12 mouse cellular contexts compared by ENCODE assay signal in the genomic region with DNA sequence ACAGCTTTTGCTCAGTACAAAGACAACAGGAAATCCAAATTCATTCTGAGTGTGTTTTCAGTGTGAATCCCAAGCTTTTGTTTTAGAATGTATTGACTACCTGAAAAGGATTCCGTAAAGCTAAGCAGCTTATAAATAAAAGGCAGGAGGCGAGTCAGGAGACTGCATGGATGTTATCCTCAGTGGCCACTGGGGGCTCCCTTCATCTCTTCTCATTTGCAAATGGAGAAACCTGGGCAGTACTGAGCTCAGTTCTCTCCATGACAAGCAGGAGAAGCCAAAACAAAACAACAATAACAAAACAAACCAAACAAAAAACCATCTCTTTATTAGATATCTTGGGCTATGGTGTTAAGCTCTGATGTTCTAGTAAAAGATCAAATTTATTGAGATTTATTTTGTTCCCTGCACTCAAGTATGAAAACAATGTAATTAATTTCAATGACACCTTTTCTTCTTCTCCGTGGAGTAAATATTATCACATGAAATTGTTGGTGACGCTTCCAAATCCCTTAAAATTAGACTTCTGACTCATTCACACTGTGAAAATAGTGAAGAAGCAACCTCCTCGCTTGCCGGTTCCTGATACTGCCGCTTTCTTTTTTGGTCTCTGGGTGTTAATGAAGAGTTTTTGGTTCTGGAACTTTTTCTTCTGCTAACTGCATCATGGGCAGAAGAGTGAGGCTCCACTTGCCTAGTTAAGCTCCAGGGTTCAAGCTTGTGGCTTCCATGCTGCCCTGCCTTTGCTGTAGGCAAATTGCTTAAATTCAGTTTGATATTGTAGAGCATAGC. TPM values are rescaled to one million over a fixed set of nuclear protein-coding genes. Genes with fewer than 3 reads are reported as not detected.
DNase-seq lines count a peak whose midpoint lies in the region; ATAC-seq and TF ChIP-seq lines count a peak whose summit lies in the region.
"Had no signal": no experiment of that assay in that cellular context is flagged by ENCODE, and none has a peak within 500 bp of the region (broad histone marks: within the 10 kb centered on the region; RNA-seq: fewer than 3 reads in every experiment).

No protein-coding gene starts in this region.

- no peak for TF ChIP-seq POLR2A in heart, adult 2 months (IDR thresholded peaks at IDR 0.05; ENCODE audit: insufficient read depth, low read depth, low read length)
- TF ChIP-seq POLR2A in brain, embryonic 14.5 days (IDR thresholded peaks at IDR 0.05; ENCODE audit: borderline replicate concordance, extremely low read depth, insufficient read depth, insufficient read length, poor library complexity, severe bottlenecking) = no peak

- no peak overlapping the region for H3K27ac ChIP-seq in heart, adult 2 months
- no peak overlapping the region for H3K27ac ChIP-seq in lung, embryonic 14.5 days (ENCODE audit: low read depth)
- H3K27ac ChIP-seq: forebrain, embryonic 15.5 days; liver, embryonic 14.5 days had no signal

- no peak for DNase-seq in heart, adult 2 months
- DNase-seq in heart, adult 18-20 months = no peak
- DNase-seq in lung, embryonic 14.5 days = peak; percentile 6
- DNase-seq in lung, postnatal 36 days = no peak
- DNase-seq in ES-CJ7 (ENCODE audit: low read depth, low spot score) = peak; percentile 41
- peak; percentile 24 for DNase-seq in brain, embryonic 14.5 days (ENCODE audit: low read depth)
- DNase-seq: cerebellum, adult 11-12 months; spleen, adult 18-20 months had no signal

- no peak overlapping the region for H3K9ac ChIP-seq in heart, adult 2 months (ENCODE audit: low read depth, low read length)
- no peak overlapping the region for H3K9ac ChIP-seq in lung, embryonic 14.5 days
- H3K9ac ChIP-seq: forebrain, embryonic 15.5 days; liver, embryonic 14.5 days had no signal

- no peaks in the 10 kb centered on the region for H3K27me3 ChIP-seq in heart, adult 2 months (ENCODE audit: control insufficient read depth, insufficient read depth, low read length)
- H3K27me3 ChIP-seq in lung, embryonic 14.5 days (ENCODE audit: insufficient read depth, low read length) = no peaks in the 10 kb centered on the region
- H3K27me3 ChIP-seq: CH12.LX; forebrain, embryonic 15.5 days had no signal

- TF ChIP-seq CTCF in heart, adult 2 months (IDR thresholded peaks at IDR 0.05) = peak; percentile 46
- TF ChIP-seq CTCF in lung, embryonic 14.5 days (IDR thresholded peaks at IDR 0.05; ENCODE audit: low read depth) = peak; percentile 17; the same call in 1 of the 2 replicates
- TF ChIP-seq CTCF in brain, embryonic 14.5 days (IDR thresholded peaks at IDR 0.05; ENCODE audit: borderline replicate concordance, extremely low read depth, insufficient read depth, insufficient read length) = peak; percentile 49; the same call in 1 of the 2 replicates

- 88% methylated on average over 7 of the region's 7 CpGs for WGBS in heart, adult 2 months
- 83% methylated on average over 7 of the region's 7 CpGs for WGBS in lung, embryonic 14.5 days

- H3K4me2 ChIP-seq in lung, embryonic 14.5 days = no peak overlapping the region
- H3K4me2 ChIP-seq: forebrain, embryonic 15.5 days had no signal

- no peak overlapping the region for H3K4me3 ChIP-seq in heart, adult 2 months
- no peak overlapping the region for H3K4me3 ChIP-seq in lung, embryonic 14.5 days (ENCODE audit: low read depth, low read length)
- H3K4me3 ChIP-seq: forebrain, embryonic 15.5 days had no signal

- intact Hi-C loops in heart, adult 2 months (cut with DNase I) = no loop called here

- ATAC-seq in lung, embryonic 14.5 days (ENCODE audit: insufficient read depth) = no peak
- ATAC-seq in megakaryocyte progenitor cell, adult 5-6 weeks (replicated peaks; ENCODE audit: poor library complexity) = no peak
- ATAC-seq: forebrain, embryonic 15.5 days had no signal

- no peak for TF ChIP-seq EP300 in heart, adult 2 months (IDR thresholded peaks at IDR 0.05; ENCODE audit: insufficient read depth, low read depth, low read length)

- no peaks in the 10 kb centered on the region for H3K9me3 ChIP-seq in lung, embryonic 14.5 days (ENCODE audit: low read depth, low read length)
- H3K9me3 ChIP-seq: forebrain, embryonic 15.5 days had no signal

- no peaks in the 10 kb centered on the region; the same call in 1 of the 2 replicates for H3K79me2 ChIP-seq in heart, adult 2 months (replicated peaks; ENCODE audit: control insufficient read depth, insufficient read depth, low read length)

- no peaks in the 10 kb centered on the region for H3K36me3 ChIP-seq in heart, adult 2 months (ENCODE audit: control insufficient read depth, insufficient read depth, low read length)
- no peaks in the 10 kb centered on the region for H3K36me3 ChIP-seq in lung, embryonic 14.5 days (ENCODE audit: insufficient read depth)
- H3K36me3 ChIP-seq: forebrain, embryonic 15.5 days had no signal

- peaks cover 11% of the 10 kb centered on the region; the same call in 1 of the 2 replicates for H3K4me1 ChIP-seq in heart, adult 2 months (ENCODE audit: control insufficient read depth, insufficient read depth, low read length)
- no peaks in the 10 kb centered on the region for H3K4me1 ChIP-seq in lung, embryonic 14.5 days (ENCODE audit: insufficient read depth)
- H3K4me1 ChIP-seq: forebrain, embryonic 15.5 days had no signal

RNA-seq across cellular contexts. Expression of gene Fam196a, which starts 7.9 kb away (rescaled TPM):
- total RNA-seq in heart, adult 2 months (2021) = not detected
- polyA plus RNA-seq in heart, adult 2 months (2012; rRNA removed) = not detected in 2 replicates
- not detected for total RNA-seq in heart, adult 18-20 months (2021)
- 3.5 and 4.8 TPM in 2 replicates for polyA plus RNA-seq in lung, embryonic 14.5 days (2014; fragmentation: Nextera tagmentation; extraction: Ambion mirVana)
- polyA plus RNA-seq in brain, embryonic 14.5 days (2012; rRNA removed) = 5.0 and 10.7 TPM in 2 replicates
- total RNA-seq in megakaryocyte progenitor cell, adult 5-6 weeks (2015) = not detected in 2 replicates
- not detected in 2 replicates for total RNA-seq in megakaryocyte progenitor cell, adult 5-6 weeks (2017)
- total RNA-seq: CH12.LX had no signal
- polyA plus RNA-seq: liver, embryonic 14.5 days had no signal

Comparison
In these comparisons a context has a peak if more than half of its experiments do, and no peak if none do; other contexts are left out.
1. DNase-seq: peak in lung, embryonic 14.5 days (single experiment), ES-CJ7 (single experiment) and brain, embryonic 14.5 days (single experiment); none in heart, adult 2 months (0 of 2), heart, adult 18-20 months (0 of 2) and lung, postnatal 36 days (single experiment).
2. Peak in every context shown above with its lines, with median percentiles within 50 percentile points of each other: CTCF ChIP-seq.